Mouse (Mus musculus): ENCODE data around the gene Ltbp2. TPM values are rescaled to one million over a fixed set of nuclear protein-coding genes. Genes with fewer than 3 reads are reported as not detected.

Gene Ltbp2
- polyA plus RNA-seq, 1 experiment from 2014 or later = 0.25 TPM

DNA sequence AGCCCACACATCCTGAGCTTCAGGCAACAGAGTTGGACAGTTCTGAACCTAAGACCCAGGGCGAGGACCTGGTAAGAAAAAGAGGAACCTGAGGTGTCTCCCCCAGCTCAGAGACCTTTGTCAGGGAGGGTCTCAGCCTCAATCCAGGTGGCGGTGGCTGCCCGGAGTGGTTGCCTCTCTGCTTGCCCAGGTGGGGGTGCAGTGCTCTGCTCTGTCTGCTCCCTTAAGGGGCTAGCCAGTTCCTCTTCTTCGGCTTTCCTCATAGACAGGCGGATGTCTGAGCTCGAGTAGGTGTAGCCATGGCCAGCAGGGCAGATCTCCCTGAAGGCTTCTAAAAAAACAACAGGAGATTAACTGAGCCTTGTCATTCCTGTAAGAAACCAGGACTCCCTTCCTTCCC is 67.3 kb downstream of the Ltbp2 start:
- WGBS = 77% methylated on average over 6 of the region's 6 CpGs
- no peaks in the 10 kb centered on the region for H3K4me1 ChIP-seq

DNA sequence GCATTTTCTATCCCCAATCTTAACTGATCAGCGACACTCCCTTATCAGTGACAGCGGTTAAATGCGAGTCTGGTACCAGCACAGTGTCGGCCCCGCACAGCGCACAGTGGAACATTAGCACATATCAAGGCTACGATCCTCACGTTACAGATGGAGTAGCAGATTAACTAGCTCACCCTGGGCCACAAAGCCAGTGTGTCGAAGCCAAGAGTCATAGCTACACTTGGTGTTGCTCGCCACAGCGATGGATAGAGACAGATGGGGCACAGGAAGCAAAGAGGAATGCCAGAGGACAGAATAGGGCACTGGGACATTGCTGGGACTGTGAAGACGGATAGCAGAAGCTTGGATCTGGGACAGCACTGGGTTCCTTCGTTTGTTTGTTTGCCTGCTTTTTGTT is 69.0 kb downstream of the Ltbp2 start:
- H3K4me2 ChIP-seq = no peak overlapping the region
- H3K9ac ChIP-seq = no peak overlapping the region
- H3K9me3 ChIP-seq = no peaks in the 10 kb centered on the region
- H3K36me3 ChIP-seq (replicated peaks) = no peaks in the 10 kb centered on the region
- H3K4me3 ChIP-seq = no peak overlapping the region
- 88% methylated on average over 13 of the region's 13 CpGs for WGBS
- H3K4me1 ChIP-seq = no peaks in the 10 kb centered on the region
- no peaks in the 10 kb centered on the region for H3K27me3 ChIP-seq (replicated peaks)
- no peak for ATAC-seq (replicated peaks)
- H3K27ac ChIP-seq = no peak overlapping the region

More for the DNA sequence above, 67.3 kb downstream of the Ltbp2 start:
- Histone ChIP-seq H3K4me2 (no peak overlapping the region), H3K4me3 (no peak overlapping the region), H3K27me3 (replicated peaks) (no peaks in the 10 kb centered on the region), H3K9me3 (no peaks in the 10 kb centered on the region), H3K36me3 (replicated peaks) (no peaks in the 10 kb centered on the region), H3K9ac (no peak overlapping the region), H3K27ac (no peak overlapping the region)
- ATAC-seq (replicated peaks) = no peak

DNA sequence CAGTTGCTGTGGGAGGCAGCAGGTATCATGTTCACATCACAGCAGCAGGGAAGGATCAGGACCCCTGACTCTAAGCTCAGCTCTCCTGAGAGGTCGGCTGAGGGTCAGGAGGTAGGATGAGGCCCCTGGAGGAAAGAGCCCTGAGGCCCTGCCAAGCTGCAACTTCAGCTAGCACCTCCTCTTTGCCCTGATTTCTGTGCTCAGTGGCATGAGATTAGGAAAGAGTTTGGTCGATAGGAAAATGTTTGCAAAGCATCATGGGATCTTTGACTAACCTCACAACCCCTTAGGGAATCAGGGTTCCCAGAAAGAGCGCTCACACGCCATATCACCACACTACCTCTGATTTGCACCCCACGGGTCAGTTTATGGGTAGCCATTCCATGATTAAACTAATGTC is 69.6 kb downstream of the Ltbp2 start:
- ATAC-seq (replicated peaks) = no peak
- Histone ChIP-seq H3K4me1 (no peaks in the 10 kb centered on the region), H3K9ac (no peak overlapping the region), H3K27me3 (replicated peaks) (no peaks in the 10 kb centered on the region), H3K4me3 (no peak overlapping the region), H3K4me2 (no peak overlapping the region), H3K9me3 (no peaks in the 10 kb centered on the region), H3K27ac (no peak overlapping the region), H3K36me3 (replicated peaks) (no peaks in the 10 kb centered on the region)
- 70% methylated on average over 5 of the region's 5 CpGs for WGBS

DNA sequence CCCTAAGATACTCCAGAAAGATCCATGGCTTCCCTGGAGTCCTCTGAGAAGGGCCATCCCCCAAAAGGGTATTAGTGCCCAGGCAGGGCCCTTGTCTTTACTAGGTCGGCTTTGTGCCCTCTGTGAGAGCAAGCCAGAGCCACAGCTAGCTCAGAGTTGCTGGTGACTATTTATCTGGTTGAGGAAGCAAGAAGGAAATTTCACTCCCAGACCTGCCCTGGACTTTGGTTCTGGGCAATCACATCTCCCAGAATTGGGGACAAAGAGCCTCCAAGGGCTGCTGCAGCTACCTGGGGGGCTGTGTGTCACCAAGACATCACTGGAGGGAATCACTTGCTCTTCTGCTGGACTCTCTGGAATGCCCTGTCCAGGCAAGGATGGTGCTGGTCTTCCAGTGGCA is 70.3 kb downstream of the Ltbp2 start:
- no peak for ATAC-seq (replicated peaks)
- no peaks in the 10 kb centered on the region for H3K36me3 ChIP-seq (replicated peaks)
- H3K4me3 ChIP-seq = no peak overlapping the region
- no peak overlapping the region for H3K4me2 ChIP-seq
- 75% methylated on average over 1 of the region's 1 CpGs for WGBS
- no peaks in the 10 kb centered on the region for H3K4me1 ChIP-seq
- no peaks in the 10 kb centered on the region for H3K27me3 ChIP-seq (replicated peaks)
- H3K9ac ChIP-seq = no peak overlapping the region
- H3K9me3 ChIP-seq = no peaks in the 10 kb centered on the region
- H3K27ac ChIP-seq = no peak overlapping the region

DNA sequence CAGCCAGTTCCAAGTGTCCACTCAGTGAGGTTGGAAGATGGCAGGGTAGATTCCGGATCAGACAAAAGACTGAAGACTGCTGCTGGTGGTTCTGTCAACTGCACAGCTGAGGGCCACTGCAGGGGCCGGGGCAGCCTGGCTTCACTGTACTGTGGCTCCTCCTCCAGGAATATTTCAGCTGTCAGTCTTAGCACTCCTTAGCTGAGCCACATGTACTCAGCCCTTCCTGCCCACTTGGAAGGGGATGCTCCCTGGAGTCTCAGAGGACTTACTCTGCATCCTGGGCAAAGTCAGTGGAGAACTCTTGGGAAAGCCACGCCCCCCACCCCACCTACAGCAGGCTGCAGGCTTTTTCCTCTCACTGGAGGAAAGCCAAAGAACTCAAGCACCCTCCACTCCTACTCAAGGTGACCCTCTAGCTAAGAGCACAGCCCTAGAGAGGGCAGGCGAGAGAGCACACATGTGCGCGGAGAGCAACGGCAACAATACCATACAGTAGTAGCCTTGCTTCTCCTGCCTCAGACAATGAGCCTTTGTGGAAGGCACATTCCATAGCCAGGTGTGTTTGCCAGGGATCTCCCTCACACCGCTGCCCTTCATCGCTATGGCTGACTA is 71.0 kb downstream of the Ltbp2 start:
- H3K27ac ChIP-seq = no peak overlapping the region
- WGBS = 76% methylated on average over 9 of the region's 9 CpGs

DNA sequence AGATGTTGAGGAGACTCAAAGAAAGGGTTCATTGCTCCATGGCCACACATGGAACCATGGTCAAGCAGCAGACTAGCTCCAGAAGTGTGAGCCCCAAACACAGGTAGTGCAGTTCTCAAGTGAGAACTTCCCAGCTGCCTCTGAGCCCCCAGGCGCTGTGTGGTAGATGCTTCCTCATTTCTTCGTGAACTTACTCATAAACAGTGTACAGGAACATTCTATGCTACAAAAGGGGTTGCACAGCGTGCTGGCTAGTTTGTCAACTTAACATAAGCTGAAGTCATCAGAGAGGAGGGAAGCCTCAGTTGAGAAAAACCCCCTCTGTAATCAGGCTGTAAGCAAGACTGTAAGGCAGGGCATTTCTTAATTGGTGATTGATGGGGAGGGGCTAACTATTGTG is 73.7 kb downstream of the Ltbp2 start:
- Histone ChIP-seq H3K9ac (no peak overlapping the region), H3K4me3 (no peak overlapping the region), H3K27me3 (replicated peaks) (no peaks in the 10 kb centered on the region), H3K36me3 (replicated peaks) (no peaks in the 10 kb centered on the region), H3K9me3 (no peaks in the 10 kb centered on the region), H3K4me2 (no peak overlapping the region), H3K4me1 (no peaks in the 10 kb centered on the region), H3K27ac (no peak overlapping the region)
- WGBS = 85% methylated on average over 3 of the region's 3 CpGs
- ATAC-seq (replicated peaks) = no peak

More for the DNA sequence above, 71.0 kb downstream of the Ltbp2 start:
- H3K9ac ChIP-seq = no peak overlapping the region
- H3K4me3 ChIP-seq = no peak overlapping the region
- no peak for ATAC-seq (replicated peaks)
- no peak overlapping the region for H3K4me2 ChIP-seq
- H3K4me1 ChIP-seq = no peaks in the 10 kb centered on the region
- no peaks in the 10 kb centered on the region for H3K9me3 ChIP-seq
- no peaks in the 10 kb centered on the region for H3K27me3 ChIP-seq (replicated peaks)
- no peaks in the 10 kb centered on the region for H3K36me3 ChIP-seq (replicated peaks)

DNA sequence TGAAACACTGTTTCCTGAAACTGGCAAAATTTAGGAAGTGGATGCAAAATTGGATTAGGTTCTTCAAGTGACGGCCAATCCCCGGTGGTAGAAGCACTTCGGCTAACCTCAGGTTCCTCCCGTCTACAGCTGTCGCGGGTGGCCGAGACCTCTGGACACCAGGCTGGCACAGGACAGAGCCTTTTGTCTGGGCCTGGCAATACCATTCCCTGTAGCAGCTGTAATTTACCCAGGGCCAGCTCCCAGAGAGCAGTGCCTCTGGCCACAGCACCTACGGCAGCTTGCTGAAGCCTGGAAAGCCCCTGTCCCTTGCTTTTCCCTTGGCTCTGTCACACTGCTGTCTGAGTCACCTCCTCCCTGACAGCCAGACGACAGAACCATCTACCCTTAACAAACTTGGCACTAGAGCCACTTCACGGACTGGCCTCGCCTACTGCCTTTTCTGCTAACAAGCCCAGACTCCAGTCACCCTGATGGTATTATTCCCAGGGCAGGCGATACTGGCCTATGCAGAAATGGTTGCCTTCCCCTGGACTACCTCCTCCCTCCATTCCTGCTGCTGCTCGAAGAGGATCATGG is 74.7 kb downstream of the Ltbp2 start:
- 80% methylated on average over 13 of the region's 13 CpGs for WGBS
- H3K9me3 ChIP-seq = no peaks in the 10 kb centered on the region
- ATAC-seq (replicated peaks) = no peak
- H3K27ac ChIP-seq = no peak overlapping the region
- no peak overlapping the region for H3K4me3 ChIP-seq
- H3K4me1 ChIP-seq = no peaks in the 10 kb centered on the region
- no peaks in the 10 kb centered on the region for H3K27me3 ChIP-seq (replicated peaks)
- H3K4me2 ChIP-seq = no peak overlapping the region
- no peak overlapping the region for H3K9ac ChIP-seq
- no peaks in the 10 kb centered on the region for H3K36me3 ChIP-seq (replicated peaks)

DNA sequence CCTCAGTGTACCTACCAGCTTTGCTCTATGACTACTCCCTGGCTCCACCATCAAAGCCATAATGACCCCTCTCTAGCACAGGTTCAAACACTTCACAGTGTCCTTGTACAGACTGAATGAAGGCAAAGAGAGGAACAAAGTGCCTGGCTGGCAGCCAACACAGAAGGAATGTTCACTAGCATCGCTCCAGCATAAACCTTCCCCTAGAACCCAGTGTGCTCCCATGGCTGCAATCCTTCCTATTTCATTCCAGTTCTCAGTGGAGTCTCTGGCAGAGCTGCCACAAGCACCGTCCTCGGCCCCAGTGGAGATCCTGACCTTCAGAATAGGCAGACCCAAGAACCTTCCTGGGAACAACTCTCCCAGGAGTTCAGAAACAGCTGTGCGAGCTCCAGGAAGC is 75.9 kb downstream of the Ltbp2 start:
- H3K9ac ChIP-seq = no peak overlapping the region
- H3K4me1 ChIP-seq = no peaks in the 10 kb centered on the region
- no peak for ATAC-seq (replicated peaks)
- 69% methylated on average over 4 of the region's 4 CpGs for WGBS
- H3K9me3 ChIP-seq = no peaks in the 10 kb centered on the region
- no peak overlapping the region for H3K4me3 ChIP-seq
- H3K27me3 ChIP-seq (replicated peaks) = no peaks in the 10 kb centered on the region
- no peaks in the 10 kb centered on the region for H3K36me3 ChIP-seq (replicated peaks)
- H3K4me2 ChIP-seq = no peak overlapping the region
- no peak overlapping the region for H3K27ac ChIP-seq

DNA sequence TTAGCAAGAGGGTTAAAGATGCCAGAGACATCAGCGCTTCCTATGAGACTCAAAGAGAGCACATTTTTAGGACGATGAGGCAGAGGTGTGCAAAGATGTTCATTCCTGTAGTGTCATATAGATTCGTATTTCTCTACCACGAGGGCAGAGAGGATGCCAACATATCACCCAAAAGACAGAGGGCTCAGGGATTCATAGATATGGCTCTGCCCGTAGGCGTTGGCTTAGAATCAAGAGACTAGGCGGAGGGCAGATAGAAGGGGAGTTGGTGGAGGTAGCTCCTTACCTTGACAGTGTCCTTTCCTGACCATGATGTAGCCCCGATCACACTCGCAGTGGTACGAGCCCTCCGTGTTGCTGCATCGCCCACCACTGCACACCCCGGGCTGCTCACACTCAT is 77.2 kb downstream of the Ltbp2 start:
- no peak for ATAC-seq (replicated peaks)
- H3K27me3 ChIP-seq (replicated peaks) = no peaks in the 10 kb centered on the region
- H3K9ac ChIP-seq = no peak overlapping the region
- no peaks in the 10 kb centered on the region for H3K4me1 ChIP-seq
- H3K4me2 ChIP-seq = no peak overlapping the region
- H3K4me3 ChIP-seq = no peak overlapping the region
- WGBS = 95% methylated on average over 13 of the region's 13 CpGs
- H3K27ac ChIP-seq = no peak overlapping the region
- no peaks in the 10 kb centered on the region for H3K36me3 ChIP-seq (replicated peaks)
- no peaks in the 10 kb centered on the region for H3K9me3 ChIP-seq

DNA sequence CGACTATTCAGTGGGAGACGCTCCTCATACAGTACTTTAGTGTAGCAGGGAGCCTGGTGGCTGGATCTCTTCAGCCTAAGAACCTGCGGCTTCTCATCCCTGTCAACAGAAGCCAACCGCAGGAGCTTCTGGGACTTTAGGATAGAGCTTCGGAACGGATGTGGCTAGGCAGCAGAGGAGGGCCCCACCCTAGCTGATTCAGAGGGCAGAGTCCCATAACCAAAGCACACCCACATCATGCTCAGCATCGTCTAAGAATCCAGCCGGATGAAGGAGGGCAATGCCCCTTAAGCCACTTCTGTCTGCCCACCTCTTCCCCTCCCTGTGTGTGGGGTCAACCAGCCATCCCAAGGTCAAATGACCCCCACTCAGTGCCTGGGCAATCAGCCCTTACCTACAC is 81.7 kb downstream of the Ltbp2 start:
- Histone ChIP-seq H3K27ac (no peak overlapping the region), H3K27me3 (replicated peaks) (no peaks in the 10 kb centered on the region), H3K36me3 (replicated peaks) (no peaks in the 10 kb centered on the region), H3K4me2 (no peak overlapping the region), H3K4me3 (no peak overlapping the region), H3K4me1 (no peaks in the 10 kb centered on the region), H3K9ac (no peak overlapping the region), H3K9me3 (no peaks in the 10 kb centered on the region)
- WGBS = 91% methylated on average over 8 of the region's 8 CpGs
- ATAC-seq (replicated peaks) = no peak

DNA sequence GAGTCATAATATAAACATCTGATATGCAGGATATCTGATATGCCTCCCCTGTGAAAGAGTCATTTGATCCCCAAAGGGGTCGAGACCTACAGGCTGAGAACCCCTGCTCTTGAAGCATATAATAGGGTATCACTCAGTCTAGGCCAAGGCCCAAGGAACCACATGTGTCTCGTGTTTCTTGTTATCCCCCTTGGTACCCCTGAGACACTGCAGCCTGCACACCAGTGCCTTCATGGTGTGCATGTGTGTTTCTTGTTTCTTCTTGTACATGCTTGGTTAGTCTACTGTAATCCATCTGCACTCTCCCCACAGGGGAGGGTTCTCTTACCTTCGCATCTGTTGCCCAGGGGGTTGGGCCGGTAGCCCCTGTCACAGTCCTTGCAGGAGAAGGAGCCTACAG is 83.7 kb downstream of the Ltbp2 start:
- H3K9ac ChIP-seq = no peak overlapping the region
- ATAC-seq (replicated peaks) = no peak
- WGBS = 79% methylated on average over 4 of the region's 4 CpGs
- H3K4me3 ChIP-seq = no peak overlapping the region
- no peaks in the 10 kb centered on the region for H3K4me1 ChIP-seq
- no peak overlapping the region for H3K4me2 ChIP-seq
- no peaks in the 10 kb centered on the region for H3K27me3 ChIP-seq (replicated peaks)
- H3K27ac ChIP-seq = no peak overlapping the region
- H3K36me3 ChIP-seq (replicated peaks) = no peaks in the 10 kb centered on the region
- no peaks in the 10 kb centered on the region for H3K9me3 ChIP-seq

DNA sequence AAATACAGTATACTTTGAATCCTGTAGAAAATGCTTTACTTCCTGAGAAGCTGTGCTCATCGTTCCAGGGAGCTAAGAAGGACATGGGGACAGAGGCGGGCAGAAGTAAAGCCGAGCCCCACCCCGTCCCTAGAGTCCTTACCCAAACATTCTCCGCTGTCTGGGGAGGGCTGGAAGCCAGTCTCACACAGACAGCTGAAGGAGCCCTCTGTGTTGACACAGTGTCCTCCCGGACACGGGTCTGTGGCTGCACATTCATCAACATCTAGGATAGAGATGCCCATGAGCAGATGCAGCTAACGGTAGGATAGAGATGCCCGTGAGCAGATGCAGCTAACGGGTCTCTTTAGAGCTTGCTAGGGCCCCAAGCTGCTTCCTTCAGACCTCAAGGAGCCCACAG is 85.5 kb downstream of the Ltbp2 start:
- Histone ChIP-seq H3K4me1 (no peaks in the 10 kb centered on the region), H3K4me3 (no peak overlapping the region), H3K9ac (no peak overlapping the region), H3K27ac (no peak overlapping the region), H3K36me3 (replicated peaks) (no peaks in the 10 kb centered on the region), H3K4me2 (no peak overlapping the region), H3K9me3 (no peaks in the 10 kb centered on the region), H3K27me3 (replicated peaks) (no peaks in the 10 kb centered on the region)
- WGBS = 75% methylated on average over 10 of the region's 10 CpGs
- ATAC-seq (replicated peaks) = no peak

DNA sequence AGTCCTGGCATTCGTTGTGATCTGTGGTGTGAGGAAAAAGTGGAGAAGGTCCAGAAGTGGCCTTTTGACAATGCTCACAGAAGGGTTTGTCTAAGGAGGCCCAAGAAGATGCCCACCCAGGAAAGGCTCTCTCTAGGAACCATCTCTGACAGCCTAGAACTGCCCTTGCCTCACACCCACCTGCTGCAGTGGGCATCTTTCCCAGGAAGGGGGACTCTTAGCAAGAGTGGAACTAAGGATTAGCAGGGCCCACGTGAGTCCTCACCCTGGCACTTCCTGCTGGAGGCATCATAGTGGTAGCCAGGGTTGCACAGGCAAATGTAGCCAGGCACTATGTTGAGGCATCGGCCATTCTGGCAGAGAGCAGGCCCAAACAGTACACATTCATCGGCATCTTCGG is 90.2 kb downstream of the Ltbp2 start:
- no peaks in the 10 kb centered on the region for H3K36me3 ChIP-seq (replicated peaks)
- ATAC-seq (replicated peaks) = no peak
- H3K9ac ChIP-seq = no peak overlapping the region
- H3K27me3 ChIP-seq (replicated peaks) = no peaks in the 10 kb centered on the region
- no peak overlapping the region for H3K27ac ChIP-seq
- WGBS = 74% methylated on average over 5 of the region's 5 CpGs
- 0 out of 2 replicates have a peak, but pooled peaks cover 2% of the 10 kb centered on the region for H3K4me1 ChIP-seq
- no peak overlapping the region for H3K4me2 ChIP-seq
- H3K4me3 ChIP-seq = no peak overlapping the region
- no peaks in the 10 kb centered on the region for H3K9me3 ChIP-seq

Data from midbrain, embryonic 15.5 days (tissue).